Mouse (Mus musculus) frontal cortex, postnatal 14 days (tissue): ENCODE measurements around the gene March4.

Source experiments
- DNase-seq, 2 experiments: peaks; one replicate each; pipeline ENCODE4 v3.0.0; 2022; ENCODE audit warnings: low spot score in 2 of 2

Gene March4

DNA sequence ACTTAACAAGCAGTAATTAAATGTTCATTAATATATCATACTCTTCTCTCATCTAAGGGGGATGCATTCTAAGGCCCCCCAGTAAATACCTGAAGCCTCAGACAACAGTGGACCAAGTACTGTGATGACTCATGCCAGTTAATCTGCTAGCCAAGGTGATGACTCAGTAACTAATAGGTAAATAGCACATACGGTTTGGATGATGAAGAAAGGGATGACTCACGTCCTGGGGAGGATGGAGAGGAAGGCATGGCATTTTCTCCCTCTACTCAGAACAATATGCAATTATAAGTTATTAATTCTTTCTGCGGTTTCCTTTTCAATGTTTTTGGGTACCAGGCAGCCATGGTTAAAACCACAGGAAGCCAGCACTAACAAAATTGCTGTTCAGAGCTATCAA lies 87.0 kb downstream of the March4 start:
- DNase-seq, result no peak

DNA sequence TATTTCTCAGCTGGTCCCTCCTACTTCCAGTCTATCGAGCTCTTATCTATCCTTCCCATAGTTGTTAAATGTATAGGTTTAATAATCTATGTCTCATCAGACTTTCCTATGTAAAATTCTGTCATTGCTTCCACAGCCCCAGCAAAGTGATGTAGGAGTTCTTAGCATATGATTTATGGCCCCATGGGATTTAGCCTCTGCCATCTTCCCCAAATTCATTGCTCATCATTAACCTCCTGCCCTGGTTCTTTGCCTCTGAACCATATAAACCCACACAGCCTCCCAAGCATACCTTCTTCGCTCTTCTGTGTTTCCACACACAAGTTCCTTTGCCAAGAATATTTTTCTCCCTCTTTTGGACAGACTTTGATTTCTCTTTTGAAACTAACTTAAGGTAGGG lies 94.0 kb downstream of the March4 start:
- no peak for DNase-seq

DNA sequence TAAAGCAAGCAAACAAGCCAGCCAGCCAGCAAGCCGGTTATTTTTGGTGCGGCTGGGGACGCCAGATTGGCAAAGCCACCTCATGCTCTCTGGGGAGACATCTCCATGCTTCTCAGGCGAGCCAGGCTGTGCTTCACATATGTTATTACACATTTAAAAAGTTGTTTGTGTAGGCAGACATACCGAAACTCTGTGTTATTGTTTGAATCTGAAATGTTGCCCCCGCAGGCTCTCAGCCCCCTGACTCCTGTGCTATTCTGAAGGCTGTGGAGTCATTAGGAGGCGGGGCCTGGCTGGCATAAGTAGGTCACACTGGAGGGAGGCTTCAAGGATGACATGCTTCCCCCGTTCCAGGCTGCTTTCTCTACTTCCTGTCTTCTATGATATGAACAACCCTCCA lies 97.6 kb downstream of the March4 start:
- peak in 1 of 2 experiments; percentile 20 for DNase-seq

DNA sequence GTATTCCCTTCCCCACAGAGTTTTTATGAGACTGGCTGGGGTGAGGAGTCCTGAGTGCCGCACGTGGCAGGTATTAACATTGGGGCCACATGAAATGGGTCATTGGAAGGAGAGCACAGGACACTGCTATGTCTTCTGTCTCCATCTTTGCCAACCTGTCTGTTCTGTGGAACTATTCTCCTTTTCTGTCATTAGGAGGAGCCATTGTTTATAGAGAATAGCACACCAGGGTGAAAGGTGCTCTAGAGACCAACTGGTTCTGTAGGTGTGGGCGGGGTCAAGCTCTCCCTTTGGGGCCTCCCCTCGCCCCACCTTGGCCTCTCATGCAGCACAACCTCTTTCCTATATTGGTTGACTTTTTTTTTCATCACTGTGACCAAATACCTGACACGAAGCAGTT lies 99.8 kb downstream of the March4 start:
- no peak for DNase-seq

DNA sequence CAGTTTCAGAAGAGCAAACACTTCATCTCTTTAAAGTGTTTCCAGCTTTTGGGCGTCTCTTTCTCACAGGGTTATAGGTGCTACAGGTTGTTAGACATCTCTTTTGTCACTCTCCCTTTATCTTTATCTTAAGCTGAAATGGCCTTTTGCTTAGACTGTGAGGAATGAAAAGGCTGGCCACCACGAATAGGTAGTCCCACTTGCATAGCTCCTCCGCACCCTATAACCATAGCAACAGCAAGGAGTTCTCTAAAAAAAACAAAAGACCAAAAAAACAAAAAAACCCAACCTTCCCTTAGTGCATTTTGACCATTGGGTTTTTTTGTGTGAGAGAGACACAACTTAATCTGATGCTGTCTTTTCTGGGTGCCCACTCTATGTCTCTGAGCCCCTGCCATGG lies 102.2 kb downstream of the March4 start:
- no peak for DNase-seq

DNA sequence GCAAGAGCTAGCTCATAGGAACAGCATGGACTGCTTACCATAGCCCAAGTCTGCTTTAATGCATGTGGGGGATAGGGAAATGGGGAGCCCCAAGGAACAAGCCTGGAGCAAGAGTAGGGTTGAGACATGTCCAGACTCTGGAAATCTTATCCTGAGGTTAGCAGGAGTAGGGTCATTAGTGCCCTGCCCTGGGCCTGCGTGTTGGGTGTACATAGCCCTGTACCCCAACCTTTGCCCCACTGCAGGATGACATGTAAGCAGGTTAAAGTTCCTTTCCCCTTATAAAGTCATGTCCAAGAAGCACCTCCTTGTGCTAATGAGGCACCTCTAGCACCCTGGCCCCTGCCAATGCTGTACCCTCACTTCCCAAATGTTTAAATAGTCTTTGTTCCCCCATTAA lies 104.2 kb downstream of the March4 start:
- no peak for DNase-seq

DNA sequence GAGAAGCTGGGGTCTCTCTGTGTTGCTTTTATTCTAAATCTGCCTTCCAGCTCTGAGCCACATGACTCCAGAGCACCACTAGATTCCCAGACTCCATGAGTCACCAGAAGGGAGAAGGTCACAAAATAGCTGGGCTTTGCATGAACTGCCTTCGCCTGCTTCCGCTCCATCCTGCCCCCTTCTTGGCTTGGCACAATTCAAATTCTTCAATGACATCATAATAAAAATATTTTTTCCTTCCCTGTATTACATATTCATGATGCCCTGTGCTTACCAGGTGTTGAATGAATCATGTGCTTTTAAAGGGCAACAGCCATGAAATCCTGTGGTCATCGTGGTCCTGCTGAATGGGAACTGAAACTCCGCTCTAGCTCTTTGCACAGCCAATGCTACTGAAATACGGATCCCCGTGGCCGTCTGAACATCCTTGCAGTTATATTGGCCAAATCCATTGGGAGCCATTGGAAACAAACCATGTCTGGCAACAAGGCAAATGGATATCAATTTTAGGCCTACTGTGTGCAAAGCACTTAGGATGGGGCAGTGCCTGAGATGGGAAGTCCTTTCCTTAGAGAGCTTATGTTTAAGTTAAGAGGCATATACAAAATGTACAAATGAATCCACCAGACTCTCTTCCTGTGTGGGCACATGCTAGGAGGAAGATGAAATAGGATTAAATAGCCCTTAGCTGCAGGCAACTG lies 107.5 kb downstream of the March4 start:
- no peak for DNase-seq

DNA sequence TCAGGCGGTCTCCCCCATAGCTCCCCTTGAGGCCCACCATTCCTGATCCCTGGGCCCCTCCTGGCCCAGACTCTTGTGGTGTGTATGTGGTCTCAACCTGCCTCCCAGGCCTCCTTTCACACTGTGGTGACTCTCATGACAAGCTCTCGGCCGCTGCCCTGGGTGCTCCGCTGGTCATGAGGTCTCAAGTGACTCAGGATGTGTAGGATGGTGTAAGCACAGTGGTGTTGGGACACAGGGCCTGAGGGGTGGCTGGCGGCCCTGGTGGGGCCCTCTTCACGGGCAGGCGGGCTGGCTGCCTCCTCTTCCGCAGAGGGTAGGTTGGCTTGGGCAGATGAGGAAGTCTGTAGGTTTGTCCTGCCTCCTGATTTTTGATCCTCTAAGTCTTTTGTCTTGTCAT lies 108.2 kb downstream of the March4 start:
- DNase-seq, result no peak

DNA sequence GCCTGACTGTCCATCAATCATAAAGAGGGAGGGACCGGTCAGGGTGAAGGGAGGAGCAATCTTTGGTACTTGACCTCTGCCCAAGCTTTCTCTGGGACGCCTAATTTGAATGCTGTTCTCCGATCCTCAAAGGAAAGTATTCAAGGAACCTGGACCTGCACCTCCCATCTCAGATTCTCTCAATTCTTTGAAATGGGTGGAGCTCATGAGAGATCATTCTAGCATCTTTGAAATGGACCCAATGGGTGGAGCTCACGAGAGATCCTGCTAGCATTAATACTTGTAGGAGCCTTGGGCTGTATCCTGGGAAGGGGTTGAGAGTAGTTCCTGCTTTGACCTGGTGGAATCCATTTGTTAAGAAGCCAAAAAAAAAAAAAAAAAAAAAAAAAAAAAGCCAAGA lies 110.3 kb downstream of the March4 start:
- DNase-seq, result no peak

DNA sequence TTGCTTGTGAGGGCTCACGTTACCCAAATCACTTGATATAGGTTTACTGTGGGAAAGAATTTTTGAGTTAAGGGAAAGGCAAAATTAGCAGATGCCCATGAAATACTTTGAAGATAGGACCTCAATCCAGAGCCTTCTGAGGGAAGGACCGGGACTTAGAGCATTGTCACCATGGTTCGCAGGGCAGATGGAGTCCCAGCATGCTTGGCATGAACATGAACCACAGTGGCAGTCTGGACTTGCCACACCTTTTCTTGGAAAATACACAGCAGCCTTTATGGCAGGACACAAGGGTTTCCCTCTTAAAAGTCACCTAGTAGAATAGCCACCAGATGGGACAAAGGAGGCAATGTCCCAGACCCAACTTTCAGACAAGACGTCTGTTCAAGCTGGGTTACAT lies 114.6 kb downstream of the March4 start:
- no peak for DNase-seq

DNA sequence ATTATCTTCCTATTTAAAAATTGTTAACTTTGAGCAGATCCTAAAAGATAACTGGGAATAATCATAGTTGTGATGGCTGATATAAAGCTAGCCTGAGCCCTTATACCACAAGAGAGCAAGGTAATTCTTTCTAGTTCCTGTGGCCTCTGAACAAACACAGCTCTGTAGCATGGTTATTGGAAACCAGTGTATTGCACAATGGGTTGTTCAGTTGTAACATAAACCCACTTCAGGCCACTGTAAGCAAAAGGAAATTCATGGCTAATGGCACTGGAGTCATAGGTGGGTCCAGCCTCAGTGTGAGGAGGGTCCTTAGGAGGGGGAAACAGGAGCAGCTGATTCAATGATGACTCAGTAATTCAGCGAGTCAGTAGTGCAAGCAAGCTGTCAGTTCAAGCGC lies 116.5 kb downstream of the March4 start:
- DNase-seq, result no peak

DNA sequence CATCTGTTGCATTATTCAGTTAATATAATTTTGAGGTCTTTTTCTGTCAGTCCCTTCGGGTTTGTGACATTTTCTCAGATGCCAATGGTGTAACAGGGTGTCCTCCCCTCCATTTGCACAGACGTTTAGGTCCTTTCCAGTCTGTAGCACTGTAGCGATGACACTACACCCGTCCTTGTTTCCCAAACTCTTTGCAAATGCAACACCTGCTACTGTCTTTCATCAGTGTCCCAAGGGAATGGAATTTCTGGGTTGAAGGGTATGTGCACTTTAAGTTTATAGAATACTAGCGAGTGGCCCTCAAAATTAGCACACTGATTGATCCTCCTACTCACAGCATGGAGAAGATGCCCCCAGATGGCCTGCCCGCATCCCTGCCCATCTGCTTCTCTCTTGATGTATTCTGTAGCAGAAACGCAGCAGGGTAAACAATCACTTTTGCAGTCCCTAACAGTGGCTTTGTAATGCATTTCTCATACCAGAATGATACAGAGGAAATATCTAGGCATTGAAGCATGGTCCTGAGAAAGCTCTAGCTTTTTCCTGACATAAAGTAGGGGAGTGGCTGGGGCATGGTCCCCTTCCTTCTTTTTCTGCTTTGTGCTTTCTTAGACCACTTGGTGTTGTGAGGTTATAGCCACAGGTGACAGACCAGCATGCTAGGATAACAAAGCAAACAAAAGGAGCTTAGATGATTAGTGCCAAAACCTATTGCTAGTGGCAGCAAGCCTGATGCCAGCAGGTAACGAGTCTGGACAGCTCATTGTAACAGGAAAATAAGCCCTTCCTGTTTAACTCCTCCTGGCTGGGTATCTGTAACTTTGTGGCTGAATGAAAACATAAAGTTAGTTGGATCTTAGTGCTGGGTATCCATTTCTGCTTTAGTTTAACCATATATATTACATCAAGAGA lies 117.7 kb downstream of the March4 start:
- DNase-seq, result no peak

DNA sequence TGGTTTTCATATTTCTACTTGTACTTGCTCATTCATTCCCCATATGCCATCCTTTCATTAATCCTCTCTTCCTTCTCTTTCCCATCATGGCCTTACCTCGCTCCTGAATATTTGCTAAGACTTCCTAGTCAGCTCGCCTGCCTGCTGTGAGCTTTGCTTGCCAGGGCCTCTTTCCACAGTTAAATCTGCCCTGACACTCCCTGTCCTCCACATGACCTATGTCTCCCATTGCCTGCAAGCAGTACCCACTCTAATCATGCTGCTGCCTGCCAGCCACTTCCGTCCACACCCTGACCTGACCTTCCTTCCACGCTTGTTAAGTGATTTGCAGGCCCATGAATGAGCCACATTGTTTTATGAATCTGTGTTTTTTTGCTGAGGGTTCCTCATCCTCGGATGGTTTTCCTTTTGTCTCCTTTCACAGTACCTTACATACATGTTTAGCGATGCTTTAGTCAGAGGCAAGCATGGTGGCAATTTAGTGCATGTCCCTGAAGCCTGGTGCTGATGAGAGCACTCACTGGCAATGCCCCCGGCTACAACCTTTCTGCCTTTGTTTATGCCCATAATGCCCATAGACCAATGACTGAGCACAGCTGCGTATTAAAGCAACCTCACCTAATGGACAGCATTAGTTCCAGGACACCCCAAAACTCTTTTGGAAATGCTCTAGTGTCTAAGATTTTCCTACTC lies 122.0 kb downstream of the March4 start:
- DNase-seq, result no peak

DNA sequence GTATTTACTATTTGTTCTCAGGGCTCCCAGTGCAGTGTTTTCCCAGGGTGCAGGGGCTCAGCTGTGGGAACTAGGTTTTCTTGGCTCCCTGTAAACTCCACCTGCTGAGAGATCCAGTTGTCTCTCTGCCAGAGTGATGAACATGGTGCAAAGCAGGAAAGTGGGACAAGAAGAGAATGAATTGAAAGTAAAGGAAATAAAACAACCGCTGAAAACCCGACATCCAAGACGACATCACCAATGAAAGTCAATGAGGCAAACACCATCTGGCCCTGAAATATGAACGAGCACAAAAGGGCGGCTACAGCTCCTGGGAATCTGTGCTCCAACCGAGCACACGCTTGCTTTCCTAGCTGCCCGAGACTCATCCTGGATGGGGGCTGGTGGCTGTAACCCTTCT lies 122.6 kb downstream of the March4 start:
- no peak for DNase-seq

DNA sequence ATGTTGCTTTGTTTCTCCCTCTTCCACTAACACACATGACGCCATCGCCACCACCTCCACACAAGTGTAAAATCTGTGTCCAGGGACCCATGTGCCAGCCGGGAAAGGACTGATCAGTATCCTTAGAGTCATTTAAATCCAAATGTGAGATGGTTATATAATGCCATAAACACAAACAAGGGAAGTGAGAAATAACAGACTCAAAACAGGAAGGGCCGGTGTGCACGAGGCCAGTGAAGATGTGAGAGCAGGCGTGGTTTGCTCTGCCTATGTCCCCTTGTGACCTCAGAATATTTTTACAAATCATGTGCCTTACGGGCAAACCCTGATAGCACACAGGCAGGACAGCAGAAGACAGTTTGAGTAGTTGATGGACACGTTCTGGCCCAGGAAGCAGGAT lies 123.5 kb downstream of the March4 start:
- no peak for DNase-seq

DNA sequence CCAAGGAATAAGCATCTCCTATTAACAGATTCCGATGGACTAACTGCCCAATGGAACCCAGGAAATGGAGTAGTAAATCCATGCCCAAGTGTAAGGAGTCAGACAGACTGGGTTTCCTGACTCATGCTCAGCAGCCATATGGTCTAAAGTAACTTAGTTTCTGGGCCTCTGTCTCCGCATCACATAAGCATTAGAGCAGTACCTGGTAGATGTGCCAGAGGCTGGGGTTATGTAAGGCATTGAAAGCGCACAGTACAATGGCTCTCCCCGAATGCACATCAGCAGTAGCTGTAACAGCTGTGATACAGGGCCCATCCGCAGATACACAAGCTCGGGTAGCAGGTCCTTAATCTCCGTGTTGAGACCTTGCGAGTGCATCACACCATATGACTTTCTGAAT lies 125.6 kb downstream of the March4 start:
- DNase-seq, result no peak

DNA sequence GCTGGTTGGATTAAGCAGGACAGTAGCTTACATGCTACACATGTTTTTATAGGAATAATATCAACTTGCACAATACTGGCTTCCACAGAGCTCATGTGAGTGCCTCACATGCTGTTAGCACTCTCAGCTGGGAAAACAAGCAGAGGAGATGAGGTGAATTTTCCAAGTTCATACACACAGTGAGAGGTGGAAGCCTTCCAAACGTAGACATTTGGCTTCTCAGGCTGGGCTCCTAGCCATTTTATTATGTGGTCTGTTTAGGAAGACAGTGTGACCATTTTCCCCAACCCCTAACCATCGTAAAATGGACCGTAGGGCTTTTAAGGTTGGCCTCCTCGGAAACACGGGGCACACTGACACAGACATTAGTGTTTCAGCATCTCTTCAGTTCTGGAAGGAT lies 126.8 kb downstream of the March4 start:
- DNase-seq, result no peak

DNA sequence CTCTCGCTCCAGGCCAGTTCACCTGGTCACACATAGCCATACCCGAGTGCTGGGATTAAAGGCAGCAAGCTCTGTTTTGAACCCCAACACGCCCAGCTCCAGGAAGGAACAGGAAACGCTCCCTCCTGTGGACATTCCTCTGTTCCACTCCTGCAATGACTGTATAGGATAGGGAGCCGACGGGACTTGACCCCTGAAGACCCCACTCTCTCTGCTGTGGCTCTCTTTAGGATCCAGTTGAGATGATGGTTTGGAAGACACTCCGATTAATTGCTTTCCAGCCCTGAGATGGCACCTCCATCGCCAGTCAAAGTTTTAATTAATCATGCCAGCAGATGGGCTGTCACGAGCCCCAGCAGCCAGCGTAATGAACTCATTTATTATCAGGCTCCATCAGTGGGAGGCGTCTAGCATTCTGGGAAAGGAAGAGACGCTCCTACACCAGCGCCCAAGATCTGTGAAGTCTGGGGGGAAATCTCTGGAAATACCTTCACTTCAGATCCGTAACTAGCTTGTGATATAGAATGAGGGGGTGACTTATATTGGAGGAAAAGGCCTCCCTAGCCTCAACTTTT lies 130.1 kb downstream of the March4 start:
- DNase-seq, result no peak

DNA sequence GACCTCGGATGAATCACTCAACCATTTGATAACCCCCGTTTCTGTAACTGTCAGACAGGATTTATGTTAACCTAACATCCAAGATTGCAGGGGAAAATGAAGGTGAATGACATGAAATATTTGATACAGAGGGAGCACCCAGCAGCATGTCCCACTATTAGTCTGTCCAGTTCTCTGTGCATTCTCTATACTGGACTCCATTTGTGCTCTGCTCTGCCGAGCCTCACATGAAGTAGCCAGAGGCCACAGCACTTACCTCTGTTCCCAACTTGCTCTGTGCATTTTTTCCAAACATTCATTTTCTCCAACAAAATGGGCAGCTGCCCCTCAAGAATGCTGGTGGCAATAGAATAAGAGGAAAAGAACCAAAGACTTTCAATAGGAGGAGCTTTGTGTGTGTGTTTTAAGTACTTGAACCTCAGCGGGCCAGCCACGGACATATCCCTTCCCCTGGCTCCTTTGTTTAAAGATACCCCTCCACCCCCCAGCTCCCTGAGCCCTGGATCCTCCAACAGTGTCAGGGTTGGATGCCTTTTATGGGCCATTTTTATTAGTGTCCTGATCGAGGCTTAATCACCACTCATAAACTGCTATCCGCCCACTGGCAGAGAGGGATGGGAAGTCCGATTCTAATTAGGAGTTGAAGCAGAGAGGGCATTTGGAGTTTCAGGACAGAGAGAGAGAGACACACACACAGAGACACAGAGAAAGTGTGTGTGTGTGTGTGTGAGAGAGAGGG lies 135.2 kb downstream of the March4 start:
- DNase-seq, result no peak

DNA sequence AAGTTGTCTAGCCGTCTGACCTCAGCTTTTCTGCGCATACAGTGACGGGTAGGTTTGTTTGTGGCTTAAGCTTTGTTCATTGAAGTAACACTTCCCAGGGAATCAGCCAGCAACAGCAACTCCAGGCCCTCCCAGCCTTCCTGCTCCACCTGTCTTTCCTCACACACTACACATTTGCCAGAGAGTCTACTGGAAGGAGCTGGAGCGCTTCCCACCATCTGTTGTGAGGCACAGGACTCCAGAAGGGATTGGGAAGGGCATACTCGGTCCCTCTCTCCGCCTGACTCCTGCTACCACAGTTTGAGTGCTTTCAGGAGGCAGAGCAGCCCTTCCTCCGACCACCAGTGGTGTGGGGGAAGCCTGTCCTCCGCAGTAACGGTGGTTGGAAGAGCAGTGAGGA lies 136.1 kb downstream of the March4 start:
- DNase-seq, result no peak

DNA sequence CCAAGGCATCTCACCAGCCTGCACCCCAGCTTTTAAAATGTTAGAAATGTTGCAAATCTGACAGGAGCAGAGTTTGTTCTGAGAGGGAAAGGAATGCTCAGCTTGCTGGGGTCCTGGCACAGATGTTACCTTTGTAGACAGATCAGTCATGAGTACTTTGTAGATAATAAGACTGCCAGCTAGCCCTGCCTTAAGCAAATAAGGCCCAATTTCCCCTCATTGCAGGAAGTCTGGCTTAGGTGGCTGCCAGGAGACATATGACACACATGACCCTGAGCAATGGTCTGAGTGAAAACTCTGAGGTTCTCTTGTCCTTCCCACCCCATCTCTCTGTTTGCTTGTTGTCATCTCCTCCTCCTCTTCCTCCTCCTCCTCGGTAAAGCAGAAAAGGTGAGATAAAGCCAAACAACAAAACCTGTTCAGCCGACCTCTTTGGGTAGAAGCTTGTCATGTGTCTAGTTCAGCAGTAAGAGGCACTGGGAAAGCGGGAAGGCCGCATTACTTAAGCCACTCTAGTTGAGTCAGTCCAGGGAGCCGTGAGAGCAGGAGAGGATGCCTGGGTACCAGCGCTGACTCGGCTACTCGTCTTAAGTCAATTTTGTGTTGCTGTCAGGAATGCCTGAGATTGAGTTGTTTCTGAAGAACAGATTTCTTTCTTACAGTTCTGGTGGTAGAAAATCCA lies 136.9 kb downstream of the March4 start:
- DNase-seq, result no peak
